Mouse (Mus musculus): ENCODE results near the gene Zfp28. TPM values are rescaled to one million over a fixed set of nuclear protein-coding genes. Genes with fewer than 3 reads are reported as not detected.
A peak's percentile ranks its signal among the peaks of the same experiment; 100 is the strongest.

Gene Zfp28
- polyA plus RNA-seq (2016; fragmentation: Nextera tagmentation; extraction: Ambion mirVana), result 15.2 and 15.8 TPM in 2 replicates

DNA sequence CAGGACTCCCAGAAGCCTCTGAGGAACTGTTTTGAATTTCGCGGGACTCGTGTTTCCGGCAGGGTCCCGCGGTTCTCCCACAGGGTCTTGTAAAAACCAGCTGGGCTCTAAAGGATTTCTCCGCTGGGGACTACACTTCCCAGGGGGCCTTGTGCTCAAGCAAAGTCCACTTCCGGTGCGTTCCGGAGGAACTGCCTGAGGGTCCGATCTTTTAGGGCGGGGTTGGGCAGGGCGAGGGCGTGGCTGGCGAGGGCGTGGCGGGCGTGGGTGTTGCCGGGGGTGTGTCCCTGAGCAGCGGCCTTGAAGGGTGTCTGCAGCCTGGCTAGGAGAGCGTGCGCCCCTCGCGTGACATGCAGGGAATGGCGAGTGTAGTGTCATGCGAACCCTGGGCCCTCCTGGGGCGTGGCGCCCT is at the start of gene Zfp28:
Gene Zfp28 (plus strand): TSS at position 252 of the 412 bp plus-strand sequence.
- WGBS, result under 1% methylated on average over 28 of the region's 28 CpGs
- ATAC-seq (ENCODE audit: low FRiP score), result peak; percentile 96
- H3K27ac ChIP-seq, result peak within 1 kb of the TSS; percentile 20; the same call in 1 of the 2 replicates
- peak within 1 kb of the TSS; percentile 81 for H3K4me2 ChIP-seq
- peaks cover 10% of the 10 kb centered on the region; the same call in 1 of the 2 replicates for H3K36me3 ChIP-seq (replicated peaks)
- H3K4me3 ChIP-seq (replicated peaks), result peak within 1 kb of the TSS; percentile 65
- H3K9me3 ChIP-seq, result no peaks in the 10 kb centered on the region
- peaks cover 24% of the 10 kb centered on the region for H3K4me1 ChIP-seq
- peak within 1 kb of the TSS; percentile 69 for H3K9ac ChIP-seq
- H3K27me3 ChIP-seq, result no peaks in the 10 kb centered on the region

GRCm38 (mm10) chr7:6339865-6340264 is 43.2 kb upstream of the Zfp28 start:
- Histone ChIP-seq H3K4me3 (replicated peaks) (no peak overlapping the region), H3K36me3 (replicated peaks) (no peaks in the 10 kb centered on the region), H3K27ac (no peak overlapping the region), H3K4me1 (peaks cover 4% of the 10 kb centered on the region; the same call in 1 of the 2 replicates), H3K9me3 (no peaks in the 10 kb centered on the region), H3K27me3 (0 out of 2 replicates have a peak, but pooled peaks cover 4% of the 10 kb centered on the region), H3K4me2 (no peak overlapping the region), H3K9ac (no peak overlapping the region)
- ATAC-seq (ENCODE audit: low FRiP score), result no peak
- 85% methylated on average over 5 of the region's 5 CpGs for WGBS

DNA sequence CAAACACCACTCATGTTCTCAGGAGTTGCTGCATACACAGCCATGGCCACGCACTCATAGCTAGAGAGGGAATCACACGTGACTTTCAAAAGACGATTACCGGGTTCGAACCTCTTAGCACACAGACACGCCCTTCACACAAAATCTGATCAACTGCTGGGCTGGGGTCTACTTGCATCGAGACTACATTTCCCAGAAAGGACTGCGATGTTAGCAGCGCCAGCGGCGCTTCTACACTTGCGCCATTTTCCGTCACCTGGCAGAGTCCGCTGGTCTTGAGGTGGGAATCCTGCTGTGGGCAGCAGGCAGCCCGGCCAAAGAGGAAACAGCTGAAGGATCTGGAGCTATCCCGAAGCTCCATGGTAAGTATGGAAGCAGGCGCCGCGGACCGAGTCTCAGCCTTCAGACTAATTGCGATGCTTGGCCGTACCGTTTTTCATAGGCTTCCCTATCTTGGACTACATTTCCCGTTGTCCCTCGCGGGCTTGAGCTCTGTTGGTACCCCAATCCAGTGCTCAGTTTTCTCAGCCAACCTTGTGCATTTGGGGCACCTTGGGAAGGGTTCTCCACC is 39.5 kb upstream of the Zfp28 start, which contains the start of gene Gm3854:
Gene Gm3854 (plus strand): TSS at position 259 of the 571 bp plus-strand sequence.
- Histone ChIP-seq H3K27me3 (0 out of 2 replicates have a peak, but pooled peaks cover 4% of the 10 kb centered on the region), H3K4me1 (peaks cover 4% of the 10 kb centered on the region; the same call in 1 of the 2 replicates), H3K9me3 (0 out of 2 replicates have a peak, but pooled peaks cover 3% of the 10 kb centered on the region), H3K4me3 (replicated peaks) (peak within 1 kb of the TSS; percentile 62), H3K4me2 (peak within 1 kb of the TSS; percentile 46), H3K36me3 (replicated peaks) (no peaks in the 10 kb centered on the region), H3K27ac (peak within 1 kb of the TSS; percentile 76), H3K9ac (peak within 1 kb of the TSS; percentile 53; the same call in 1 of the 2 replicates)
- under 1% methylated on average over 26 of the region's 26 CpGs for WGBS
- ATAC-seq (ENCODE audit: low FRiP score), result peak; percentile 91

DNA sequence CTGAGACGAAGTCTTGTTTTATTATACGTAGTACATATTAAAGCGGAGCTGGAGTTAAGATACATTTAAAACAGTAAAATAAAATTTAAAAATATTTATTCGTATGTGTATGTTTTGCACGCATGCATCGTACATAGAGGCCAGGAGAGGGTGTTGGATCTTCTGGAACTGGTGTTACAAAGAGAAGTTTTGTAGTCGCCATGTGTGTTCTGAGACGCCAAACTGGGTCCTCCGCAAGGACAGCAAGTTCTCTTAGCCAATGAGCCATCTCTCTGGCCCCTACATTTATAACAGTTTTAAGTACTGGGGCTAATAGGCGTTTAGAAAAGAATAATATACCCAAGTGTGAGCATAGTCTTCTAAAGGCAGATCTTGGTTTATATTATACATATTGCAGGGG is 39.0 kb upstream of the Zfp28 start:
- WGBS, result 33% methylated on average over 10 of the region's 10 CpGs
- Histone ChIP-seq H3K4me2 (peak overlapping the region; percentile 46), H3K27ac (no peak overlapping the region), H3K9ac (peak overlapping the region; percentile 53; the same call in 1 of the 2 replicates), H3K4me1 (peaks cover 4% of the 10 kb centered on the region; the same call in 1 of the 2 replicates), H3K9me3 (0 out of 2 replicates have a peak, but pooled peaks cover 3% of the 10 kb centered on the region), H3K27me3 (0 out of 2 replicates have a peak, but pooled peaks cover 4% of the 10 kb centered on the region), H3K36me3 (replicated peaks) (no peaks in the 10 kb centered on the region), H3K4me3 (replicated peaks) (peak overlapping the region; percentile 62)
- ATAC-seq (ENCODE audit: low FRiP score), result peak; percentile 27; the same call in 1 of the 2 replicates

- H3K27me3 ChIP-seq, result no peaks in the 10 kb centered on the region
- H3K4me1 ChIP-seq, result no peaks in the 10 kb centered on the region
- no peak overlapping the region for H3K4me2 ChIP-seq
- 85% methylated on average over 2 of the region's 2 CpGs for WGBS
- no peak for ATAC-seq (ENCODE audit: low FRiP score)
- H3K9me3 ChIP-seq, result no peaks in the 10 kb centered on the region
- peaks cover 7% of the 10 kb centered on the region; the same call in 1 of the 2 replicates for H3K36me3 ChIP-seq (replicated peaks)
- H3K27ac ChIP-seq, result no peak overlapping the region
- H3K9ac ChIP-seq, result no peak overlapping the region
- H3K4me3 ChIP-seq (replicated peaks), result no peak overlapping the region
Observed at GRCm38 (mm10) chr7:6358121-6358520, 25.0 kb upstream of the Zfp28 start.

DNA sequence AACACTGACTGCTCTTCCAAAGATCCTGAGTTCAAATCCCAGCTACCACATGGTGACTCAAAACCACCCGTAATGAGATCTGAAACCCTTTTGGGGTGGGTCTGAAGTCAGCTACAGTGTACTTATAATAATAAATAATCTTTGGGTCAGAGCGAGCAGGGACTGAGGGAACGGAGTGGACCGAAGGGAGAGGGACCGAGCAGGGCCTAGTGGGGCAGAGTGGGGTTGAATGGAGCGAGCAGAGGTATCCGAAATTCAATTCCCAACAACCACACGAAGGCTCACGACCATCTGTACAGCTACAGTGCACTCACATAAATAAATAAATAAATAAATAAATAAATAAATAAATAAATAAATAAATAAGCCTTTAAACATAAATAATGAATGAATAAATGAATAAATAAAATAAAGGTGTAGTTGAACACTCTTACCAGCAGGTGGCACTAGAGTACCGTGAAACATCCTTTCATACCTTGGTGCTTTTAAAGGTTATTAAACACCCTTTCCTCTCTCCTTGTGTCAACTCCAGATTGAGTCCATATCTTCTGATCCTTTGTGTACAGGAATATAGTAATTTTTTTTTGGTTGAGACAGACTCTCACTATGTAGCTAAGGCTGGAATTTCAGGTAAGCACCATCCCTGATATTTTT is 24.0 kb upstream of the Zfp28 start:
- H3K9me3 ChIP-seq, result no peaks in the 10 kb centered on the region
- H3K27me3 ChIP-seq, result no peaks in the 10 kb centered on the region
- no peak overlapping the region for H3K4me2 ChIP-seq
- no peak for ATAC-seq (ENCODE audit: low FRiP score)
- H3K9ac ChIP-seq, result no peak overlapping the region
- no peak overlapping the region for H3K4me3 ChIP-seq (replicated peaks)
- H3K4me1 ChIP-seq, result peaks cover 6% of the 10 kb centered on the region
- H3K27ac ChIP-seq, result no peak overlapping the region
- H3K36me3 ChIP-seq (replicated peaks), result peaks cover 1% of the 10 kb centered on the region; the same call in 1 of the 2 replicates
- WGBS, result 54% methylated on average over 10 of the region's 10 CpGs

DNA sequence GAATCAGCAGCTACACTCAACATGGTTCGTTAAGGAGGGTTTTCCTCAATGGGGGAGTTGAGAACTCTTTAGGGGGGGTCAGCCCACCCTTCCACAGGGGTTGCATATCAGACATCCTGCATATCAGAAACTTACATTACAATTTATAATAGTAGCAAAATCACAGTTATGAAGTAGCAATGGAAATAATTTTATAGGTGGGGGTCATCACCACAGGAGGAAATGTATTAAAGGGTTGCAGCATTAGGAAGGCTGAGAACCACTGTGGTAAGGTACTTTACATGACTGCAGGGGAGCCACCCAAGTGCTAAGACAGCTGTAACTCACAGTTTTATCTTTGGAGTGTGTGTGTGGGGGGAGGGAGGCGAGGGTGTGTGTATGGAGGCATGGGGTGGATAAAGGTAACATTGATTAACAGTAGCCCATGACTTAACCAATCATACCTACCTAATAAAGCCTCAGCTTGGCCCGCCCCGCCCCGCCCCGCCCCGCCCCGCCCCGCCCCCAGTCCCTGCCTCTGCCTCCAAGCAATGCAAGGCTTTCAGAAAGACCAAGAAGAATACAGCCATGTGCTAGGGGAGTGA is 22.5 kb upstream of the Zfp28 start:
- no peak overlapping the region for H3K4me3 ChIP-seq (replicated peaks)
- ATAC-seq (ENCODE audit: low FRiP score), result no peak
- no peak overlapping the region for H3K27ac ChIP-seq
- H3K4me2 ChIP-seq, result no peak overlapping the region
- no peaks in the 10 kb centered on the region for H3K9me3 ChIP-seq
- H3K9ac ChIP-seq, result no peak overlapping the region
- peaks cover 7% of the 10 kb centered on the region for H3K4me1 ChIP-seq
- WGBS, result 19% methylated on average over 7 of the region's 9 CpGs
- H3K36me3 ChIP-seq (replicated peaks), result no peaks in the 10 kb centered on the region
- H3K27me3 ChIP-seq, result no peaks in the 10 kb centered on the region

DNA sequence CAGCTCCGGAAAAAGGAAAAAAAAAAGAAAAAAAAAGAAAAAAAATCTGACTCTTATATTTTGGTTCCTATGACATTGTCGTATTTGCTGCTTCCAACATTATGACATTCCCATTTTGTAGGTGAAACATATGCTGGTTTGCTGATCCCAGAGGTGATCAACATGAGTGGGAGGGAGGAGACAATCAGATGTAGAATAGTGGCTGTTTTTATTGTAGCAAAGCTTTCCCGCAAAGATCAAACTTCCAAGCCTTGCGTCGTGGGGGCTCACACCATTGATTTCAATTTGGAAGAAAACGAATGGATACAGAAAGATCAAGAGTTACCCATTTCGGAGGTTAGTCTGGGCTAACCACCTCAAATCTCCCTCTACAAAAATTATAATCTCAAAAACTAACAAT is 21.3 kb upstream of the Zfp28 start:
- Histone ChIP-seq H3K36me3 (replicated peaks) (no peaks in the 10 kb centered on the region), H3K27me3 (no peaks in the 10 kb centered on the region), H3K4me3 (replicated peaks) (peak overlapping the region; percentile 51), H3K27ac (peak overlapping the region; percentile 93), H3K9me3 (no peaks in the 10 kb centered on the region), H3K4me2 (peak overlapping the region; percentile 65), H3K4me1 (peaks cover 7% of the 10 kb centered on the region), H3K9ac (peak overlapping the region; percentile 51)
- ATAC-seq (ENCODE audit: low FRiP score), result no peak
- 22% methylated on average over 7 of the region's 7 CpGs for WGBS

GRCm38 (mm10) chr7:6362268-6363046 is 20.6 kb upstream of the Zfp28 start:
- under 1% methylated on average over 38 of the region's 38 CpGs for WGBS
- Histone ChIP-seq H3K36me3 (replicated peaks) (no peaks in the 10 kb centered on the region), H3K4me3 (replicated peaks) (peak overlapping the region; percentile 51), H3K9me3 (no peaks in the 10 kb centered on the region), H3K4me1 (peaks cover 7% of the 10 kb centered on the region), H3K27ac (peak overlapping the region; percentile 93), H3K9ac (peak overlapping the region; percentile 51), H3K4me2 (peak overlapping the region; percentile 65), H3K27me3 (no peaks in the 10 kb centered on the region)
- peak; percentile 92 for ATAC-seq (ENCODE audit: low FRiP score)

GRCm38 (mm10) chr7:6363047-6363488 is 20.0 kb upstream of the Zfp28 start, which contains the start of gene Zfp78:
TSS of gene Zfp78 (plus strand) at chr7:6363280.
- H3K36me3 ChIP-seq (replicated peaks), result no peaks in the 10 kb centered on the region
- WGBS, result under 1% methylated on average over 23 of the region's 23 CpGs
- peak; percentile 83 for ATAC-seq (ENCODE audit: low FRiP score)
- no peaks in the 10 kb centered on the region for H3K9me3 ChIP-seq
- peak within 1 kb of the TSS; percentile 65 for H3K4me2 ChIP-seq
- no peaks in the 10 kb centered on the region for H3K27me3 ChIP-seq
- peak within 1 kb of the TSS; percentile 65 for H3K9ac ChIP-seq
- peak within 1 kb of the TSS; percentile 51 for H3K4me3 ChIP-seq (replicated peaks)
- peaks cover 7% of the 10 kb centered on the region for H3K4me1 ChIP-seq
- peak within 1 kb of the TSS; percentile 93 for H3K27ac ChIP-seq

DNA sequence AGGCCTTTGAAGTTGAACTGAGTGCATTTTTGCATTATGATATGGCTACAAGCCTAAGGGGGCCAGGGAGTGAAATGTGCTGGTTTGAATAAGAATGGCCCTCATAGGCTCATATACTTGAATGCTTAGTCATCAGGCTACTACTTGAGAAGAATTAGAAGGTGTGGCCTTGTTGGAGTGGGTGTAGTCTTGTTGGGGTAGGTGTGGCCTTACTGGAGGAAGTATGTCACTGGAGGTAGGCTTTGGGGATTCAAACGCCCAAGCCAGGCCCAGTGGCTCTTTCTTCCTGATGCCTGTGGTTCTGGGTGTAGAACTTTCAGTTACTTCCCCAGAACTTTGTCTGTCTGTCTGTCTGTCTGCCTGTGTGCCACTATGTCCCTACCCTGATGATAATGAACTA is 18.3 kb upstream of the Zfp28 start:
- no peak for ATAC-seq (ENCODE audit: low FRiP score)
- Histone ChIP-seq H3K36me3 (replicated peaks) (no peaks in the 10 kb centered on the region), H3K9ac (no peak overlapping the region), H3K27ac (no peak overlapping the region), H3K27me3 (no peaks in the 10 kb centered on the region), H3K4me3 (replicated peaks) (no peak overlapping the region), H3K9me3 (no peaks in the 10 kb centered on the region), H3K4me1 (peaks cover 7% of the 10 kb centered on the region), H3K4me2 (0 out of 2 replicates have a peak overlapping the region, but pooled peaks have one; percentile 65)
- 56% methylated on average over 1 of the region's 1 CpGs for WGBS

Measured in forebrain, embryonic 12.5 days (tissue).